Mouse (Mus musculus) embryonic fibroblast, embryonic 13.5 days (primary cell): ENCODE measurements at regions not wholly inside any gene's neighbourhood (a gene's known extent, or its start where the extent isn't known, plus 50 kb on each side); places are given as distances from the start of the nearest gene placed in this dataset.

Experiments used
- CTCF ChIP-seq: IDR thresholded peaks from 2 replicates; pipeline ENCODE4 v1.5.1; 2011; ENCODE audit warnings: mild to moderate bottlenecking, control low read depth, low read length, moderate library complexity, borderline replicate concordance; ENCODE audit not compliant: insufficient read depth
- POLR2A ChIP-seq: IDR thresholded peaks from 2 replicates; pipeline ENCODE4 v1.6.1; 2011; ENCODE audit warnings: low read depth, mild to moderate bottlenecking, control low read depth, low read length, moderate library complexity

DNA sequence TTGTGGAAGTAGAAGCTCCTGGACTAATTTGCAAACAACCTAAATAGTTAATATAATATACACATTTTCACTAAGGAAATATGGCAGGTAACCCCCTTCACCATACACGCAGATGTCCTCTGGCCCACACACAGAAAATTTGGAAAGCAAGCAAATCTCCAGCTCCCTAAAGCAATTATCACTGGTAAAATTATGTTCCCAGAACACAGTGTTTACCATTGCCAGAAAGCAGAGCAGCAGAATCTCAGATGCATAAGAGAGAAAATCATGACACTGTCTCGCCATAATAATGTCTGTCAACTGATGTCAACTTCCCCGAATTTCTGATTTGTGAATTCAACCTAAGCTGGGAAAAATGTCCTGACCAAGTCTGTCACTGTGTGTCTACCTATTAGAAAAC, 999.1 kb downstream of the Gsdmc2 start:
- no peak for TF ChIP-seq CTCF
- no peak for TF ChIP-seq POLR2A
